Mouse (Mus musculus) cerebellum, adult 11 months (tissue): ENCODE results near the gene Fam71e2.

Experiments
- DNase-seq: peaks from one replicate; pipeline ENCODE4 v3.0.0; 2022

Fam71e2 gene

DNA sequence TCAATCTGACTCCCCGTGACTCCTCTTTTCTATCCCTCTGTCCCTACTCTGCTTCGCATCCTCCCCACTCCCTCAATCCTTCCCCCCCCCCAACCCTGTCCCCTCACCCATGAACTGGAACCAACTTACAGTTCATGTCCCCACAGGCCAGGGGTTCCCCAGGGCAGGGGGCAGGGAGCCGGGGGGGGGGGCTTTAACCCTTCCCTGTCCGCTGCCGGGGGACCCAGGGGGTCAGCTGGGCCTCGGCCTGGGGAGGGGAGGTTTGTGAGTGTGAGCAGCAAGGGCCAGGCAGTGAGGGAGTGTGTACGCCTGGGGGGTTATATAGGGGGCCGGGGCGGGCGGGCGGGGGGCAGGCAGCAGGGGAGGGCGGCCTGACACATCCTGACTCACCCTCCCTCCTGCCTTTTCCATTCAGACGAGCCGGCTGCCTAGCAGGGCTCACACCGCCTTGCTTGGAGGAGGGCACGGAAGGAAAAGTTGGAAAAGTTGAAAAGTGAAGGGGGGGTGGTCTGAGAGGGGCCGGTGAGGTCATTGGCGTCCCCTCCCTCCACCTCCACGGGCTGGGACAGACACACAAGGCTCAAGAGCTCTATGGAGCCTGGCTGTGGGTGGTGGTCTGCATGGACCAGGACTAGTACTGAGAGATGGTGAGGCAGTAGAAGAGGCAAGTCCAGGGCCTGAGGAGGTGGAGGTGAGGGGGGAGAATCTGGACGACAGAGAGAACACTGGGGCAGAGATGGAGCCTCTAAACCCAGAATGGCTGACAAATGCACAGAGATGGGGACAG is 6.9 kb upstream of the Fam71e2 start:
- no peak for DNase-seq

DNA sequence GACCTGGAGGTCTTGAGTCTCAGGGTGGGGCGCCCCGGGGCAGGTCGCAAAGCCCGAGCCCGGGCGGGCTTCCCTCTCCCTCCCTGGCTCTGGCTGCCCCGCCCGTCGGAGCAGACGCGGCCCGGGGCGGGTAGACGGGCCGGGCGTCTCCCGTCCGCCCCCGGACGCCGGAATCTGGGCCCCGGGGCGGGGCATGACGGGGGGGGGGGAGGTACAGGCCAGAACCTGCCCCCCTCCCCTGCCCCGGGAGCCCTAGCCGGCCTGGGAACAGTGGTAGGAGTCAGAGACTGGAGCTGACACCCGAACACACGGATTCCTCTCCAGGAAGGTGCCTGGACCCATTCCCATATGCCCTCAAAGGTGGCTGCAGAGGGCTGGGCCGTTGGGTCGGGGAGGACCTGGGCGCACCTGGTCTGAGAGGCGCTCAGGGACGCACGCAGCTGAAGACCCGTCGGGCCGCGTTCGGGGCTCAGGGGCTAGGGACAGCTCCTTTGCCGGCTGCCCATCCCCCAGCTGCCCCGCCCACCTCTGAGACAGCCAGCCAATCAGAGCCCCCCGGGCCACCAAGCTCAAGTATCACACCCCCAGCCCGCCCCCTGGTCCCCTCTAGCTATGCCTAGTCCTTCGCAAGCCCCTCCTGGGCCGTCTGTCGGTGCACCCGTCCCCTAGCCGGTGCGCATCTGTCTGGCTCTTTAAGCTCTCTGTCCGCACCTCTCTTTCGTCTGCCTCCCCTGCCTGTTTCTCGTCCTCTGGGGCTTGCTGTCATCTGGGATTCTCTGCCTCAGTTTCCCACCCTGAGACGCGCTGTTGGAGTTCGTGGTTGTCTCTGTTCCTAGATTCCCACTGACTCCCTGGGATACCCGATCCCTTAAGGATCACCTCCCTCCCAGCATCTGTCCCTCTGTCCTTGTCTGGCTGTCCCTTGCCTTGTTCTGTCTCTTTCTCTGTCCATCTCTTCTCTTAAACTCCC is 6.0 kb upstream of the Fam71e2 start:
- DNase-seq, result no peak

DNA sequence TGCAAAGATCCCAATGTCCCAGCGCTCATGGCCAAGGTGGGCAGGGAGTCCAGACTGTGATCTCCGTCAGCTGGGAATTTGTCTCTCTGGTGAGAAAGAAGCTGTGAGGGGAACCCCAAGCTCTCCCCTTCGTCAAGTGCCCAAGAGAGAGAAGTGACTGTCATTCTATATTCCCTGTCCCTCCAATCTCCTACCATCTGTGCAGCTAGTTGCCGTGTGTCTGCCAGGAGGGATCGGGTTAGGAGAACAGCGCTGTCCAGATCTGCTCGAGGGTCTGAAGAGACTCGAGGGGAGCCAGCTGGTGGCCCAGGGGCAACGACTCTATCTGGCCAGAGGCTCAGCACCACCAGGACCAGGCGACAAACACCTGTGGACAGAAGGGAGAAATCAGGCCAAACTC is 5.0 kb upstream of the Fam71e2 start:
- DNase-seq, result no peak

DNA sequence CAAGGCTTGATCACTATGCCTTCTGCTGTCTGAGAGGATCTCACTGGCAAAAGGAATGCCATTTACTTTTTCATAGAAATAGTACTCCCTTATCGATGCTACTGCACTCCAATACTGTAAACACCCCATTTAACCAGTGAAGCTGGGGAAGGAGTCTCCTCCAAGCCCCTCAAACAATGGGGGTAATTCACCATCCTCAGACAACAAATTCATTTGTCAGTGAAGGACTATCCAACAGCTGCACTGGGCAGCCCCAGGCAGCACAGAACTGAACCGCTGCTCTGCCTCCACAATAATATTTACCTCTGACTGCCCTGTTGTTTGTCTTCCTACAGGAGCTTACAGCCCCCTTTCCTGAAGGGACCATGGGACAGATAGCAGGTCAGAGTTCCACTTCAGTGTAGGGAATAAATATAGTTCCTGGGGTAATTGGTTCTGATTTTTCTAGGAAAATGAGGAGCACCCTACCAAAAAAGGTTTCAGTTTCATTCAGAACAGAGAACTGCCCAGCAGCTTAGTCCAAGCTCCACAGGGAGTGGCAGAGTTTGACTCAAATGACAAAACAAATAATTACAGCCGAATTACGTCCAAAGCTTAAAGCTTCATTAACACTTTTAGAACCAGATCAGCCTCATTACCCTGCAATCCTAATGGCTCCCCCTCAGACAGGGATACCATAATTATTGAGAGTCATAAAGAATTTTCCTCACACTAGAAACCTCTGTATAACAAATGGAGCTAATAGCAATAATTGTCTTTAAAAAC is 6.0 kb downstream of the Fam71e2 start:
- DNase-seq, result no peak

DNA sequence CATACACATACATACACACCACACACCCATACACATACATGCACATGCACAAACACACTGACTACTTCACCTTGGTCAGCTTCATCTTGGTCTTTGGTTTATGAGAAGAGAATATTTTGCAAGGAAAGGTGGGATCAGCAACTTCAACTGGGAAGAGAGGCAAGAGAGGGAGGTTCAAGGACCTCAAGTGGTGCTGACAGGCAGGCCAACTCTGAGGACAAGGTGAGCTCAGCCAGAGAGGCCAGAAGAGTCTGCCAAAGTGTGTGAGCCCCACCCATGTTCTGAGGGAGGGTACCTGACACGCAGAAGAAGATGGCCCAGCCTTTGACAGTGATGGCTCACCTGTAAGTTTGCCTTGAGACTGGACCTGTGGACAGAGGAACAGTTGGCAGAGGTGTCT is 11.4 kb downstream of the Fam71e2 start:
- no peak for DNase-seq

DNA sequence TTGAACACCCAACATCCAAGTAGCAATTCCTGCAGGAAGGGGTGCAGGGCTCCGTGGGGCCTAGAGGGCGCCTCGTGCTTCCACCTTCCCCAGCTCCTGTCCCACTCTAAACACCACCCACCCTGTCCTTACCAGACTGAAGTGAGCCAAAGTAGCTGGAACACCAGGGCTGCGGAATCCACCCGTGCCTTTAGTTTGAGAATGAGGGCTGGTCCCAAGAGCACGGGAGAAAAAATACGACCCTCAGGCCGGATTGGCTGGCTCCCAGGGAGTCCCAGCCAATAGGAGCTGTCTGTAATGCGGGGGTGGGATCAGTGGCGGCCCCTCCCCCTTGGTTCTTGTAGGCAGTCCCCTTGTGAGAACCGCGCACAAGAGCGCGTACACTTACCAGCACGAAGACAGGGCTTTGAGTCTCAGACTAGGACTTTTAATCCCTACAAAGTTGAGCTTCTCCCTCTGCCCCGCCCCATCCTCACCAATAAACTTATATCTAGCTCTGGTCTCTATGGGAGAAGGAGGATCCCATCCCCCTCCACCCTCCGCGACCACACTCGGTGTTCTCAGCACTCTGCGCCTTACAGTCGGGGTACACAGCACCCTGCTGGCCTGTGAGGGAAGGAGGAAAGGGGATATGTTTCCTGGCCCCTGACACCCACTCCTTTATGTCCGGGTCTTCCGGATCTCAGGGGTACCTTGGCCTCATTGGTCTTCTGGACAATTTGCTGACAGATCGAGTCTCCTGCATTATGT is 18.1 kb downstream of the Fam71e2 start, which contains the start of gene Cox6b2:
Gene Cox6b2, minus strand, starts transcription at position 274 of the 750 bp plus-strand sequence.
- no peak for DNase-seq

DNA sequence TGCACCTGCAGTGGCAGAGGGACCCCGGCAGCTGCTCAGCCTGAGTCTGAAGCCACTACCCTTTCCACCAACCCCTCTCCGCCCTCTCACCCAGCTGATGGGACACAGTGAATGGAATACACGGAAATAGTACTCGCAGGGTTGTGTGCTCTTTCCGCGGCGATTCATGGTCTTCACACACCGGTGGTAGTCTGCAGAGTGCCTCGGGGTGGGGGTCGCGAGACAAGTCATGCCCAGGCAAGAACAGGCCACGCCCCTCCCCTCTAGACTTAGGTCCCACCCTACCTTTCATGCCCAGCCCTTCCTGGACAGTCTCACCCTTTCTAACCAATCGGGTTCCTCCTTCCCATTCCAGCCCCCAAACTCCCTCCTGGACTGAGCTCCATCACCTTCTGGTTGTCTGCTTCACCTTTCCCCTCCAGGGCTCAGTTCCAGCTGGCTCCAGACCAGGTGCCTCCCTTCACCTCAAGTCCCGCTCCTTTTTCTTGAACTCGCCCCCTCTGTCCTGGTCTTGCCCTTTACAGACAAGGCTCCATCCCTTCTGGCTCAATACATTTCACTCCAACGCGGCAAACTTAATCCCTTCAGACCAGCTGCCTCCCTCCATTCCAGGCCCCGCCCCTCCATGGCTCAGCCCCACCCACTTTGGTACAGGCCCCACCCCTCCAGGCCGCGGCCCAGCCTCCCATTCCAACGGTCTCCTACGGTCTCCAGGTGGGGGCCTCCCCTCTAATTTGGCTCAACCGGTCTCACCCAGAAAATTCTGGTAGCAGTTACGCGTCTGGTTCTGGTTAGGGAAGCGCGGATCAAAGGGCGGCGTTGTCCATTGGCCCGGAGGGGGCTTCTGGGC is 18.9 kb downstream of the Fam71e2 start:
- DNase-seq, result no peak

DNA sequence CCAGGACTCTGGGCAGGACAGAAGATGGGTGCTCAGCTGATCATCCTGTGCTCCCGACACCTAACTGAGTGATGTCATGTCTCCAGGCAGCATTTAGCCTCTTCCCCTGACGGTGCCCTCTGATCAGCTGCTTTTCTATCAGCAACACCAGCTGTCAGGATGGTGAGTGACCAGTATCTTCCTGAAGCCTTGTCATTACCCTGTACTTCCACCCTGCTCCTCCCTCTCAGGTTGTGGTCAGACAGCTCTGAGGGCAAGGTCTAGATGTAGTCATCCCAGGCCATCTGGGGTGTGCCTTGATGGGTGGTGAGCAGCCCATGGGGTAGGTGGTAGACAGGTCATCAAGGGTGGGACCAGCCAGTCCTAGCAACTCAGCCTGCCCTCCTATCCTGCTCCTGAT is 21.9 kb downstream of the Fam71e2 start:
- DNase-seq, result no peak

DNA sequence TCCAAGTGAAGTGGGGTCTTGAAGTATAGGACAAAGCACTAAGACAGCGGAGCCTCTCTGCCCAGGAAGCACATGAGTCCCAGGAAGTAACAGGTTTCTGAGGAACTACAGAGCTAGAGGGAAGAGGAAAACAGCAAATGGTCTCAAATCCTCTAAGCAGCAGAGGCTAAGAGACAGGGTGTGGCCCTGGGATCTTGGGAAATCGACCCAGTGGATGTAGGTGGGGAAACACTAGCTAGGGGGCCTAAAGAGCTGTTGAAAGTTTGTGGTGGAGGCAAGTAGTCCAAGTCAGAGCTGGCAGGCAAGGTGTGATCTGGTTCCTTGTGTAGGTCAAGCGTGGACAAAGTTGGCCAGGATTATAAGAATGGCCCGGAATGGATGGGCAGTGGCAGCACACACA is 22.8 kb downstream of the Fam71e2 start:
- DNase-seq, result no peak

DNA sequence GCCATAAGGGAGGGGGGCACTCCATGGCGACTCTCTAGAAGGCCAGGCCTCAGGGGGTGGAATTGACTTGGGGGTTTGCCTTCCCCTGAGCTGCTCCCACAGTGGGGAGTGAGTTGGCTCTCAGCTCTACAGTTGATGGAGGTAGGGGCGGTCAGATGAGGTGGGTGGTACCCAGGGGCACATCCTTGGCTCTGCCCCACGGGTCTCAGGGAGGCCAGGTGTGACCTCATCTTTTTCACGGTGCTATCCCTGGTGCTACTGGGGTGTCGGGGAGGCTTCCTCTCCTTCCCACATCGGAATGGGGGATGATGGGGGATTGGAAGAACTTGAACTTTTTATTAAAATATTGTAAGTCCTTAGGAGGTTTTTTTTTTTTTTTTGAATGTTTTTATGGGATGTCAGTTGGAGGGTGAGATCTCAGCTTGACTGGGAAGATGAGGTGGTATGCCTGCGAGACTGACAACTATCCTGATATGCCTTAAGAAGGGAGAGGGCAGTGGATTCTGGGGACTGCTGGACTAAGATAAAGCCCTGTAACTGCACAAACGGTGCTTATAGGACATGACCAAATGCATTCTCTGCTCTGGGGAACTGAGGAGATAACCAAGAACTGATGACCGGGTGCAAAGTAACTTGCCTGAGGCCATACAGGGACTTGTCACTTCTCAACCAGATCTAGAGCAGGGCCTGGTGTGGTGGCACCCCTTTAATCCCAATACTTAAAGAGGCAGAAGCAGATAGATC is 23.8 kb downstream of the Fam71e2 start:
- no peak for DNase-seq

DNA sequence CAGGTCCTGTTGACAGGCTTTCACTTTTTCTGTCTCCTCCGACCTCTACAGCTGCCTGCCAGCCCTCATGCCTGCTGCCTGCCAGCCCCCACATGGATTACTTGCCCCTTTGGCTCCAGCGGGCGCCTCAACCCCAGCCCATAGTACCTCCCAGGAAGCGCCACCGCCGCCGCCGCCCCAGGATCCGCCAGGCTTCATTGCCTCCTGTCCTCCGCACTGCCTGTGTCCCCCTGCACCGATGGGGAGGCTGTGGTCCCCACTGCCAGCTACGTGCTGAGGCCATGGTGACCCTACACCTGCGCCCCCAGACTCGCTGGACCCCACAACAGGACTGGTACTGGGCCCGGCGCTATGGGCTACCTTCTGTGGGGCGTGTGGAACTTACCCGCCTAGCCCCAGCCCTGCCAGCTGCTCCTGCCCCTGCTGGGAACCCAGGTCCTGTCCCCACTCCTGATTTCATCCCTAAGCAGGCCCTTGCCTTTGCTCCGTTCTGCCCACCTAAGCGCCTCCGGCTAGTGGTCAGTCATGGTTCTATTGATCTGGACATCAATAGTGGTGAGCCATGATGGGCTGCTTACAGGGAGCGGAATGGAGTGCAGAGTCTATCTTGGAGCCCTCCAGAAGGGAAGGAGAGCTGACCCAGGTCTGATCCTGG is 24.6 kb downstream of the Fam71e2 start:
- no peak for DNase-seq

DNA sequence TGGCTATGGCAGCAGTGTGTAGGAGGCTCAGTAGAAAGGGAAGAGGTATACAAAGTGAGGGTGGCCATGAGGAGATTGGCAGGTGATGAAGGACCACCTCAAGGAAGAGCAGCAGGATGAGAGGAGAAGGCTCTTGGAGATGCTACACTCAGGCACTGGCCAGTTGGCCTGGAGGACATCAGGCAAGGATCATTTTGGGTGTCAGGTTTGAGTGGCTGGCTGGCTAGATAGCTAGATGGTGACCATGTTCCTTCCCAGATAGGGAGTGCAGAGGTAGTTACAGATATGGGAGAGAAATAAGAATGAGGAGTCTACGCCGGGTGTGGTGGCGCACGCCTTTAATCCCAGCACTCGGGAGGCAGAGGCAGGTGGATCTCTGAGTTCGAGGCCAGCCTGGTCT is 26.2 kb downstream of the Fam71e2 start:
- DNase-seq, result no peak

DNA sequence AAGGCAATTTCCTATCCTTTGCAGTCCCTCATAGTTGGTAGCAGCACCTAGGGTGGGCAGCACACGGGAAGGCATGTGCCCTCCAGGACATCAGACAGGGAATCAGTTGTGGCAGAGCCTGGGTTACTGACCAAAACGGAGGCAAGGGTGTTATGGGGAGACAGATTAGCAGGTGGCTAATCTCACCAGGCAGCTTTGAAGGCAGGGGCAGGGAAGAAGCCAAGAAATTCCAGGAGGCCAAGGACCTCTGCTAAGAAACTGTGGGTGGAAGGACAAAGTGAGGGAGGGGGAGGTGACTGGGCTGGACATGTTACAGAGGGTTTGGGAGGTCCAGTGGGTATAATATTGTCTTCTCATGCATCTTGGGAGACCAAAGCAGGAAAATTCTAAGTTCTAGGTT is 27.7 kb downstream of the Fam71e2 start:
- DNase-seq, result no peak

DNA sequence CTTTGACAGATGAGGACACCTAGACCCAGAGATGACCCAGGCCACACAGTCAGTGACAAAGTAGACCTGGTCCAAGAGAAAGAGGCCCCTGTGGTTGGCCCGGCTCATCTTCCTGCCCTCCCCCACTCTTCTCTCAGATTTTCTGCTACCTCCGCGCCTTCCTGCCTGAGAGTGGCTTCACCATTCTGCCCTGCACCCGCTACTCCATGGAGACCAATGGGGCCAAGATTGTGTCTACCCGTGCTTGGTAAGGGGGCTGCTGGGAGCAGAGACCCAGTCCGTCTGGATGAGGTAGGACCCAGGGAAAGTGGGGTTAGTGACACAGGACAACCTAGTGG is 28.7 kb downstream of the Fam71e2 start:
- peak; percentile 25 for DNase-seq

DNA sequence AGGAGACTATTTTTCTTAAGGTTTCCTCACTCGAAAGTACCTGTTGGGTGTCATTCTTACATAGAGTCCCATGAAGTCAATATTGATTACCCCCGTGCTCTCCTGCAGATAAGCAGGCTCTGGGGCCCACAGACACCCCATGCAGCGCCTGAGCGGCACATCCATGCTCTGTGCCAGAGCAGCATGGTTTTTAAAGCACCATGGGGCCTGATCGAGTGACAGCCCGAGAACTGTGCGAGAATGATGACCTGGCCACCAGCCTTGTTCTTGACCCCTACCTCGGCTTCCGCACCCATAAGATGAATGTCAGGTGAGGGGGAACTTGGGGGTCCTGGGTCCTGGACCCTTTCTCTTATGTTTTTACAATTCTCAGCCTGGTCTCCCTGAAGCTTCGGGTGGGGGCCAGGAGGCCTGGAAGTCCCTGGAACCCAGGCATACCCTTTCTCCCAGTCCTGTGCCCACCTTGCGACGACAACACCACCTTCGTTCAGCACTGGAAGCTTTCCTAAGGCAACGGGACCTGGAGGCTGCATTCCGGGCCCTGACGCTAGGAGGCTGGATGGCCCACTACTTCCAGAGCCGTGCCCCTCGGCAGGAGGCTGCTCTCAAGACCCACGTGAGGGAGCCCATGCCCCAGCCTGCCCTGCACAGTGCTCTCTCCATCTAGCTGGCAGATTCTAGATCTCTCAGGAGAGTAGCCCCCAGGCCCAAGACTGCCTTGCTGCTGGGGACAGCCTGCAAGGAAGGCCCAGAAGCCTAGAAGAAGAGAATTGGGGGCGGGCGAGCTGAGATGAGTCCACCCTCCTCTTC is 29.2 kb downstream of the Fam71e2 start:
- DNase-seq, result peak; percentile 39

DNA sequence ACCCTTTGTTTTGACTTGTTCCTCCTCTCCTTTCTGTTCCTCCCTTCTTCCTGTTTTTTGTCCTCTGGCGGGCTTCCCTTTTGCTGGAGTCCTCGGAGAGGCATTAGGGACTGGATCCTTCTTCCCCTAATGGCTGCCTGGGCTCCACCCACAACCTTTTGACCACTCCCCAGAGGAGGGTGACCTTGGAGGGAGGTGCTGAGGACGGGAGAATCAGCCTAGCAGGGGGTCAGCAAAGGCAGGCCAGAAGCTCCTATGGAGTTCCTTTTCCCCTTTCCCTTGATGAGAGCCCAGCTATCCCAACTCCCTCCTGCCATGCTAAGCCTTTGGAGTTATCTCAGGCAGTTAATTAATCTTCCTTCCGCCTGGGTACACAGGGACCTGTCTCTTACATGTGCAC is 30.0 kb downstream of the Fam71e2 start:
- peak; percentile 69 for DNase-seq

DNA sequence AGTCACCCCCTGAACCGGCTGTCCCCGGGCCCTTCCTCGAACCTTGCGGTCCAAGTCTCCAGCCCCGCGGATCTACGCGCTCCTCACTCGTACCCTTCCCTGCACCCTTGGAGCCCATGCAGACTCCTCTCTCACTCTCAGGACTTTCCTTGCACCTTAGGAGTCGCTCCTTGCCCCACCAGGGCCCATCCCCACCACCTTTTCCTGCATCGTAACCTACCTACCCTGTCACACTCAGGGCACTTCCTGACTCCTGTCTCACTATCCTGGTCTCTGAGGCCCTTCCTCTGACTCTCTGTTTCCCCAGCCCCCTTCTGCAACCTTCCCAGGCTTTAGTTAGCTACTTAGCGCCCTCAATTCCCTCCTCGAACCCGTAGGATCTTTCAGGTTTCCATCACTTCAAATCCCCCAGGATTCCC is 30.8 kb downstream of the Fam71e2 start:
- DNase-seq, result no peak

DNA sequence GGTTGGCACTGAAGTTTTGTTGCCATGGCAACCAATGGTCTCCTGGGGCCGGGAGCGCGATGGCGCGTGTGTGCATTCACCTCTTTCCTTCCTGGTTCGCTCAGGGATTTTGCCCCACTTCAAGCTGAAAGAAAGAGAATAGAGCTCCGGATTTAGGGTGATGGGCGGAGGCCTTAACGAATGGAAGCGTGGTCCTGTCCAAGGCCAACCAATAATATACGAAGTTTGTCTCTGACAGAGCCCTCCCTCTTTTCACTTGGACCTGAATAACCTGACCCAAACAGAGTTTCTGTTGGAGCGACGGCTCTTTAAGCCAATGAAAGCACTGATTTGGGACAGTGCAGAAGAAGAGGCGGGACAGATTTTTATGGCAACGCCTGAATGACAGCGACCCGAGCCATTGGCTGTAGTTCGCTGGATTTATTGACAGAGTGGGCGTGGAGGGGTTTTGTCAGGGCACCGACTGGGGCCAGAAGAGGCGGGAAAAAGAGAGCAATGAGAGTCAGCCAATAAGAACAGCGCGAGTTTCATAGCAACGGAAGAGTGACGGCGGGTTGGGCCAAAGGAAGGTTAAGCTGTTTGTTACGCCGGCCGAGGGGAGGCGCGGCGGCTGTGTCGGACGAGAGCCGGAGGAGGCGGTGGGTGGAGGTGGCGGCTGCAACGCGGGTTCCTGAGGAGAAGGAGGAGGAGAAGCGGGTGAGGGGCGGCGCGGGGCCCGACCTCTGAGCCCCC is 31.4 kb downstream of the Fam71e2 start, which contains the start of gene Kmt5c:
Gene Kmt5c, plus strand, starts transcription at position 572 of the 732 bp plus-strand sequence.
- DNase-seq, result peak; percentile 98
